Mouse (Mus musculus) embryo, embryonic 10.5 days (tissue): ENCODE results near the gene Iqcg.

Source experiments
- DNase-seq: peaks from one replicate; pipeline ENCODE4 v3.0.0-alpha.2; 2015; ENCODE audit warnings: low spot score

Gene Iqcg

DNA sequence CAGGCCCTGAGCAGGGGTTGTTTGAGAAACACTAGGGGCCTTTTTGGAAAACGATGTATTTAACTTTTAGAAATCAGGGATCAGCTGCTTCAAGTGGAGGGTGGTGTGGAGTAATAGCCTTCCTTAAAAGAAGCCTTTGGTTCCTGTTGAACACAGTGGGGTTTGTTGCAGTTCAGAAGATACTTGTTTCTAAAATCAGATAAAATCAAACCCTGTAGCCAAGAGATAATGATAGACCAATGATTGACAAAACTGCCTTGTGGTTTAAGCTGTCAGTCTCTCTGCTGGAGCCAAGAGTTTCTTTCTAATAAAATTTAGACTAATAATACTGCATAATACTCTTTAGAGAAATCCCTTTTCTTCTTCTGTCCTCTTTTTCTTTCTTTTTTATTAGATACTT lies 75.8 kb downstream of the Iqcg start:
- DNase-seq, result no peak

- DNase-seq, result no peak
Measured at GRCm38 (mm10) chr16:32973047-32973446, 83.0 kb downstream of the Iqcg start.

DNA sequence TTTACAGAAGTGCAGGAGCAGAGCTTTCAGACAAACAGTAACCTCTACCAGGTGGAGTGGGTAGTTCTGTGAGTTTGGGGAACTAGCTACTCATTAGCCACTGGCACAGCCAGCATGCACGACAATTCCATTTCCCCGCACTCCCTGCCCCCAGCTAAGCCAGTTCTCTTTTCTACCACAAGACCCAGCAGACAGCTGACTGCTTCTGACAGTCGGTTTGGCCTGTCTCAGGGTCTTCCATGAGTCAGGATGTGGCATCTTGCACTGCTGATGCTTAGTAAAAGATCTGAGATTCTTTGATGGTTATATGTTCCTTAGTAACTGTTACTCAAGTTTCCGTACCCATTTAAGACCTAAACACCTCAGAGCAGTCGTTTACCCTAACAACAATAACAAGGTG lies 83.5 kb downstream of the Iqcg start:
- no peak for DNase-seq
